Mouse (Mus musculus): ENCODE data around the gene Ccrl2.

Gene Ccrl2

GRCm38 (mm10) chr9:111058943-111059556 lies 1.7 kb upstream of the Ccrl2 start:
- DNase-seq (ENCODE audit: low spot score), result no peak

DNA sequence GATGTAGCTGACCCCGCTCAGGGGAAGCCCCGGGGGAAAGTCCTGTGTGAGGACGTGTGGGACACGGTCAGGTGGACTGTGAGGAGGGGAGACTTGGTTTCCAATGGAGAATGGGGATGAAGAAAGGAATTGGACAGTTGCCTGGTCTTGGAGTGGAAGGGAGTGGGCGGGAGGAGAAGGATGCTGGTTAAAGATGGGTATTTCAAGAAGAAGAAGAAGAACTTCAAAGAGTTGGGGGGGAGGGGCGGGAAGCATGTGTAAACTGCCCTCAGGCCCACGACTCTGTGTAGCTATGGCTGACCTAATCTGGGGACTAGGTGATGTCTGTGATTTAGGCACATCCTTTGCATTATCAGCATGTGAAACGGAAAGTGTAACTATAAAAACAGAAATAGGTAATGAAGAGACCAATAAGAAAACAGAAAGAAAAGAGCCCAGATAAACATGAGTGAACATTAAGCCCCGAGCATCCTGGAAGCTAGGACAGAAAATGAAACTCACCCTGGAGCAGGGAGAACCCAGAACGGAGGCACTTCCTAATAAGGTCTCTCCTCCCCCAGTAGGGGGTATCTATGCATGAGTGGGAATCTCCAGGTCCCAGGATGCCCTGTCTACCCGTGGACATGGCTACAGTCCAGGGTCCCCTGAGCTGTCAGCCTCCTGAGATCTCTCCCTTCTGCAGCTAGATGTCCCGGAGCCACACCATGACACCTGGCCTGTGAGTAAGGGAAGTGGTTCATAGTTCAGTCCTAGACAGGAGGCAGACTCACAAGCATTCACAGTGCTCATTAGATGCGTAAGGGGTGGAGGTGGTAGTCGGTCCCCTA lies 438 bp upstream of the Ccrl2 start:
- no peak for DNase-seq (ENCODE audit: low spot score)

GRCm38 (mm10) chr9:111056519-111056797 lies 861 bp downstream of the Ccrl2 start:
- no peak for DNase-seq (ENCODE audit: low spot score)

GRCm38 (mm10) chr9:111055800-111056518 lies 1.4 kb downstream of the Ccrl2 start:
- no peak for DNase-seq (ENCODE audit: low spot score)

GRCm38 (mm10) chr9:111054923-111055322 lies 2.4 kb downstream of the Ccrl2 start:
- no peak for DNase-seq (ENCODE audit: low spot score)

GRCm38 (mm10) chr9:111048452-111048851 lies 8.9 kb downstream of the Ccrl2 start:
- DNase-seq (ENCODE audit: low spot score), result no peak

- DNase-seq (ENCODE audit: low spot score), result no peak
These were observed 10.1 kb downstream of the Ccrl2 start for GRCm38 (mm10) chr9:111047266-111047665.

DNA sequence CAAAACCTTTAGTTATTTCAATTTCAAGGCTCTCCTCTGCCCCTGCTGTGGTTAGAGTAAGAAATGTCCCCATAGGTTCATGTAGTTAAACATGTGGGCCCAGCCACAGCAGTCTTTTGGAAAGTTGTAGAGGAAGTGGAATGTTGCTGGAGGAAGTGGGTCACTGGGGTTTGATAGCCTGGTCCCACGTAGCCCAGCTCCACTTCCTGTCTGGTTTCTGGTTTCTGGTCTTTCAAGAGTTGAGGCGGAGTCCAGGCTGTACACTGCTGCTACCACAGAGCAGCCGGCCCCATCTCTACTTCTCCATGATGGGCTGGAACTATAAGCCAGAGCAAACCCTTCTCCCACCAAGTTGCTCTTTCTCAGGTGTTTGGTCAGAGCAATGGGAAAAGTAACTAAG lies 11.1 kb downstream of the Ccrl2 start:
- DNase-seq (ENCODE audit: low spot score), result no peak

DNA sequence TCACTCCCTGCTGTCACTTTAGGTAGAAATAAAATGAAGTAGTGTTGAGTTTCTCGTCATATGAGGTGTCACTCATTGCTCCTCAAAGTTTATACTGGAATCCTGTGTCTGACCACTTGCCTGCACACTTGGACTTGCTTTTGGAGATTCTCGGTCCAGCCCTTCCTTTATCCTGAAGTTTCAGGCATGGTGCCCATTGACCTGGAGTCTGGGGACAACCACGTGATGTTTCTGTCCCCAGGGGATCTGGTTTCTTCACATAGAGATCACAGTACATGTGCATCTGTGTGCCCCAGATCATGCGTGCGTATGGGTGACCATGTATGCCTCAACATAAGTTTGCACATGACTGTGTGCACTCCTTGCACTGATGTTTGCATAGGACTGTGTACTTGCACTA lies 15.1 kb downstream of the Ccrl2 start:
- DNase-seq (ENCODE audit: low spot score), result no peak

- DNase-seq (ENCODE audit: low spot score), result no peak
These were observed 17.4 kb downstream of the Ccrl2 start for GRCm38 (mm10) chr9:111039966-111040365.

DNA sequence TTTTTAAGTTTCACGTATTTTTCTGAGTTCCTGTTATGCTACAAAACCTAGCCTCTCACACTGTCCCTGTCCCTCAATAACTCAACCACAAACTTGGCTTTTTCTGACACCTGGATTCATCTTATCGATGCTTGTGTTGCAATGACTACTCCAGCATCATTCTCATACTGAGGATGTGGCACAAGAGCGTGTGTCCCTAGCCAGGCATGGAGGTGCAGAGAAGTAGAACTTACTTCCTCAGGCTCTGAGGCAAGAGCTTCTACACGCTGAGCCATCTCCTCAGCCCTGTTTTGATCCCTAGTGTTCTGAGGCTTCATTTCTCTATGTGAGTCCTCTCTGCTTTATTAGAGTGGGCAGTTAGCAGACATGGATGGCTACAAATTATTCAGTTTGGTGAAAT lies 23.6 kb downstream of the Ccrl2 start:
- no peak for DNase-seq (ENCODE audit: low spot score)

- no peak for DNase-seq (ENCODE audit: low spot score)
These were observed 30.5 kb downstream of the Ccrl2 start for GRCm38 (mm10) chr9:111026791-111027190.

- DNase-seq (ENCODE audit: low spot score), result no peak
These were observed 38.3 kb downstream of the Ccrl2 start, which contains the start of gene Ltf for GRCm38 (mm10) chr9:111019022-111019421. TSS of gene Ltf (plus strand) at chr9:111019271.

GRCm38 (mm10) chr9:111015658-111016057 lies 41.7 kb downstream of the Ccrl2 start:
- DNase-seq (ENCODE audit: low spot score), result no peak

- DNase-seq (ENCODE audit: low spot score), result no peak
These were observed 45.3 kb downstream of the Ccrl2 start for GRCm38 (mm10) chr9:111012041-111012440.

GRCm38 (mm10) chr9:111011550-111011949 lies 45.8 kb downstream of the Ccrl2 start:
- DNase-seq (ENCODE audit: low spot score), result no peak

GRCm38 (mm10) chr9:111009763-111010162 lies 47.6 kb downstream of the Ccrl2 start:
- DNase-seq (ENCODE audit: low spot score), result no peak

DNA sequence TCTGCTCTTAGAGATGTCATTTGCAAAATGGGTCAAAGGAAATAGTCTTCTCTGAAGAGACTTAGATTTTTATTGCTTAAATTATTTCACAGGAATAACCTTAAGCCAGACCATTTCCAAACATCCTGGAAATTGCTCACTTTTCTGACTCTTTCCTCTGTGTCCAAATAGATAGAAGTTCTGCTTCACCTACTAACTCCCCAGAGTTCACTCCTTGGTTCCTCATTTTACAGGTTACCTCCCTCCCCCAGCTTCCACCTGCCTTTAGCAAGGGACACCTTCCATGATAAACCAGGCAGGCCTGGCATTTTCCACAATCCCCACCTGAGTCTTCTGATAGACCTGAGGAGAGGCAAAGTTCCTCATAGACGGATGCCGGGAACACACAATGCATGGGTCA lies 50.8 kb downstream of the Ccrl2 start:
- no peak for DNase-seq (ENCODE audit: low spot score)
